In genomic region chr14:45167366-45167765, GRCm38 (mm10) we compare ENCODE assay signal across 11 mouse cellular contexts. TPM values are rescaled to one million over a fixed set of nuclear protein-coding genes. Genes with fewer than 3 reads are reported as not detected.
A peak's percentile ranks its signal among the peaks of the same experiment; 100 is the strongest.
DNase-seq lines count a peak whose midpoint lies in the region; ATAC-seq and TF ChIP-seq lines count a peak whose summit lies in the region.
"Had no signal": no experiment of that assay in that cellular context is flagged by ENCODE, and none has a peak within 500 bp of the region (broad histone marks: within the 10 kb centered on the region; RNA-seq: fewer than 3 reads in every experiment).

No protein-coding gene starts in this region.

- no peak for DNase-seq in hindbrain, postnatal 0 days (ENCODE audit: low spot score)
- peak; percentile 16 for DNase-seq in retina, embryonic 14.5 days (ENCODE audit: low spot score)
- DNase-seq in retina, postnatal 1 day: no peak
- no peak for DNase-seq in stomach, postnatal 0 days (ENCODE audit: low spot score)
- DNase-seq in urinary bladder, postnatal 4 days (ENCODE audit: low spot score in 2 of 2): no peak
- DNase-seq: cerebellum, postnatal 36 days; gastrocnemius, postnatal 36 days; kidney, adult 8-10 months had no signal

- H3K9ac ChIP-seq in hindbrain, postnatal 0 days (replicated peaks; ENCODE audit: low read length): no peak overlapping the region
- H3K9ac ChIP-seq in hindbrain, embryonic 13.5 days: no peak overlapping the region
- H3K9ac ChIP-seq in stomach, postnatal 0 days (ENCODE audit: low read length): no peak overlapping the region

- 89% methylated on average over 8 of the region's 8 CpGs for WGBS in hindbrain, postnatal 0 days
- 85% methylated on average over 8 of the region's 8 CpGs for WGBS in hindbrain, embryonic 13.5 days
- 81% methylated on average over 8 of the region's 8 CpGs for WGBS in bone marrow, adult 2 months
- WGBS in stomach, postnatal 0 days: 80% methylated on average over 8 of the region's 8 CpGs

- no peak for ATAC-seq in hindbrain, postnatal 0 days
- ATAC-seq in hindbrain, embryonic 13.5 days (ENCODE audit: low FRiP score): no peak
- ATAC-seq in stomach, postnatal 0 days (ENCODE audit: low FRiP score, low TSS enrichment): no peak
- ATAC-seq: midbrain, embryonic 16.5 days had no signal

- TF ChIP-seq EP300 in stomach, postnatal 0 days (optimal IDR thresholded peaks at IDR 0.05): no peak

- no peak overlapping the region for H3K27ac ChIP-seq in hindbrain, postnatal 0 days
- H3K27ac ChIP-seq in hindbrain, embryonic 13.5 days: no peak overlapping the region
- H3K27ac ChIP-seq in bone marrow, adult 2 months (ENCODE audit: control insufficient read depth, insufficient read depth, low read depth, low read length, poor library complexity): no peak overlapping the region
- H3K27ac ChIP-seq in stomach, postnatal 0 days (replicated peaks): no peak overlapping the region

- no peak for TF ChIP-seq POLR2A in bone marrow, adult 2 months (IDR thresholded peaks at IDR 0.05; ENCODE audit: borderline replicate concordance, control insufficient read depth, low read depth, low read length)

- no peak overlapping the region for H3K4me2 ChIP-seq in hindbrain, postnatal 0 days (ENCODE audit: low read depth, low read length)
- H3K4me2 ChIP-seq in hindbrain, embryonic 13.5 days: no peak overlapping the region
- H3K4me2 ChIP-seq in stomach, postnatal 0 days (replicated peaks; ENCODE audit: low read depth): no peak overlapping the region

- H3K4me1 ChIP-seq in hindbrain, postnatal 0 days (ENCODE audit: insufficient read depth, low read length): no peaks in the 10 kb centered on the region
- no peaks in the 10 kb centered on the region for H3K4me1 ChIP-seq in hindbrain, embryonic 13.5 days (replicated peaks)
- no peaks in the 10 kb centered on the region; the same call in 1 of the 2 replicates for H3K4me1 ChIP-seq in bone marrow, adult 2 months (ENCODE audit: control insufficient read depth, insufficient read depth, low read length)
- H3K4me1 ChIP-seq in stomach, postnatal 0 days (replicated peaks; ENCODE audit: control insufficient read depth, insufficient read depth): no peaks in the 10 kb centered on the region

- H3K9me3 ChIP-seq in hindbrain, postnatal 0 days (ENCODE audit: low read length): no peaks in the 10 kb centered on the region
- H3K9me3 ChIP-seq in hindbrain, embryonic 13.5 days: no peaks in the 10 kb centered on the region
- H3K9me3 ChIP-seq in stomach, postnatal 0 days (ENCODE audit: control insufficient read depth, low read length): no peaks in the 10 kb centered on the region

- no peaks in the 10 kb centered on the region for H3K27me3 ChIP-seq in hindbrain, postnatal 0 days (ENCODE audit: insufficient read depth, low read length)
- H3K27me3 ChIP-seq in hindbrain, embryonic 13.5 days: no peaks in the 10 kb centered on the region
- H3K27me3 ChIP-seq in stomach, postnatal 0 days (ENCODE audit: control insufficient read depth, insufficient read depth, low read length): no peaks in the 10 kb centered on the region

- H3K4me3 ChIP-seq in hindbrain, postnatal 0 days (ENCODE audit: low read length): no peak overlapping the region
- no peak overlapping the region for H3K4me3 ChIP-seq in hindbrain, embryonic 13.5 days
- no peak overlapping the region for H3K4me3 ChIP-seq in bone marrow, adult 2 months (replicated peaks; ENCODE audit: control insufficient read depth, low read depth, low read length)
- no peak overlapping the region for H3K4me3 ChIP-seq in stomach, postnatal 0 days (ENCODE audit: low read depth, low read length)

- peak; percentile 36 for TF ChIP-seq CTCF in hindbrain, postnatal 0 days (IDR thresholded peaks at IDR 0.05; ENCODE audit: low read depth)
- TF ChIP-seq CTCF in bone marrow, adult 2 months (IDR thresholded peaks at IDR 0.05; ENCODE audit: control insufficient read depth, insufficient read depth, low read length): peak; percentile 1; the same call in 1 of the 2 replicates
- TF ChIP-seq CTCF in stomach, postnatal 0 days (IDR thresholded peaks at IDR 0.05; ENCODE audit: low read depth): peak; percentile 57

- H3K36me3 ChIP-seq in hindbrain, postnatal 0 days (ENCODE audit: insufficient read depth, low read length): peaks cover 5% of the 10 kb centered on the region; the same call in 1 of the 2 replicates
- H3K36me3 ChIP-seq in hindbrain, embryonic 13.5 days: peaks cover 12% of the 10 kb centered on the region
- H3K36me3 ChIP-seq in stomach, postnatal 0 days (ENCODE audit: control insufficient read depth, insufficient read depth, low read length): no peaks in the 10 kb centered on the region

RNA-seq across cellular contexts. Expression of gene Gpr137c, which starts 52.2 kb away (rescaled TPM):
- 61.4 and 72.2 TPM in 2 replicates for total RNA-seq in hindbrain, postnatal 0 days (2014; rRNA removed)
- polyA plus RNA-seq in hindbrain, postnatal 0 days (2015; fragmentation: Nextera tagmentation; extraction: Ambion mirVana): 14.1 and 15.7 TPM in 2 replicates
- polyA plus RNA-seq in hindbrain, embryonic 13.5 days (2015; fragmentation: Nextera tagmentation; extraction: Ambion mirVana): 12.5 and 13.3 TPM in 2 replicates
- polyA plus RNA-seq in bone marrow, adult 2 months (2011; ENCODE audit: insufficient read depth, insufficient read length, low replicate concordance, missing spikeins): 1.4 and 1.6 TPM in 2 replicates
- polyA plus RNA-seq in stomach, postnatal 0 days (2015; fragmentation: Nextera tagmentation; extraction: Ambion mirVana): 0.48 and 1.1 TPM in 2 replicates

RNA-seq across cellular contexts. Expression of gene Txndc16, which starts 52.8 kb away (rescaled TPM):
- 40.9 and 54.2 TPM in 2 replicates for total RNA-seq in hindbrain, postnatal 0 days (2014; rRNA removed)
- polyA plus RNA-seq in hindbrain, postnatal 0 days (2015; fragmentation: Nextera tagmentation; extraction: Ambion mirVana): 33.6 and 33.7 TPM in 2 replicates
- polyA plus RNA-seq in hindbrain, embryonic 13.5 days (2015; fragmentation: Nextera tagmentation; extraction: Ambion mirVana): 33.8 and 34.2 TPM in 2 replicates
- 6.4 and 9.1 TPM in 2 replicates for polyA plus RNA-seq in bone marrow, adult 2 months (2011; ENCODE audit: insufficient read depth, insufficient read length, low replicate concordance, missing spikeins)
- 3.7 and 4.8 TPM in 2 replicates for polyA plus RNA-seq in stomach, postnatal 0 days (2015; fragmentation: Nextera tagmentation; extraction: Ambion mirVana)

Comparison
In these comparisons a context has a peak if more than half of its experiments do, and no peak if none do; other contexts are left out.
1. CTCF ChIP-seq: peak in every context shown above with its lines; median percentile 57 in stomach, postnatal 0 days; 36 in hindbrain, postnatal 0 days; 1 in bone marrow, adult 2 months.